Mouse (Mus musculus): ENCODE measurements at regions not wholly inside any gene's neighbourhood (a gene's known extent, or its start where the extent isn't known, plus 50 kb on each side); places are given as distances from the start of the nearest gene placed in this dataset.
A peak's percentile ranks its signal among the peaks of the same experiment; 100 is the strongest.
"Not testable (repeated sequence)": the region's sequence is repeated elsewhere in the genome, so short reads cannot be mapped to it uniquely, and the experiment has no call there.

DNA sequence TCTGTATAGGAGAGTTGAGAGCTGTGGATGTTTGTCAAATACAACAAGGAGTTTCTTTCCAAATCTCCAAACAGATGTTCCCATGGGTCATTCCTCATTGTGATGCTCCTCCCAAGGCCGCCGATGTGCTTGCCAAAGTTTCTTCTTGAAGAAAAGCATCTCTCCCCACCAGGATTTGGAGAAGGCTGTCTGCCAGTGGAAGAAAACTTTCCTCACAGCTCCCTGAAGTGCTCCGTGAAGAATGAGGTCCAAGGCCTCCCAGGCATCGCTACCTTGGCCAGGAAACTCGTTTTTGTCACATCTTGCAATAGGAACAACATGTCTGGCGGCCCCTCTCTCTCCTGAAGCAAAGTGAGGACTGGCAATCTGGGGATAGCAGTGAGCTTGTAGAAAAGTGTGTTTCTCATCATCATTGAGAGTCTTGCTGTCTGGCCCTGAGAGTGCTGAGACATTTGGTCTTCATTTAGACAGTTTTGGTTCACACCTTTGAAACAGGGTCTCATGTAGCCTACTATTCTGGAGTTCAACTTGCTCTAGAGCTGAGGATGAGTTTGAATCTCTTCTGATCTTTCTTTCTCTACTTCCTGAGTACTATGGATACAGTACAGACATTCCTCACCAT lies 386.9 kb upstream of the Klhl29 start:
- no peak for DNase-seq (ENCODE audit: low spot score)

DNA sequence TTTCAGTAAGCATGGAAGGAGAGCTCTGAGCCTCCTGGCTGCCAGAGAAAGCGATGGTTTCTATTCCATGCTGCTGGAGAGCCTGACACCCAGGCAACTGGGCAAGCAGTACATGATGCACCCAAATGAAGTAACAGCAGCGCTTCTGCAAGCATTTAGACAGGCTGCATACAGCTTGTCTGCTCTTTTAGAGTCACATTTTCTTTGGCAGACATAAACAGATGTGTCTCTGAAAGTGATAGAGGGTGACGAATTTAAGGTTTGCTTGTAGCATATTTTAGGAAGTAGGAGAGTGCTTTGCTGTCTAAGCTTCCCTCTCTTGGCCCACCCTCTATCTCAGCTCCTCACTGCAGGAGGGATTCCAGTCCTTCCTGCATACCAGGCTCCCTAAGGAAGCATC lies 384.0 kb upstream of the Klhl29 start:
- DNase-seq (ENCODE audit: low spot score) = no peak

DNA sequence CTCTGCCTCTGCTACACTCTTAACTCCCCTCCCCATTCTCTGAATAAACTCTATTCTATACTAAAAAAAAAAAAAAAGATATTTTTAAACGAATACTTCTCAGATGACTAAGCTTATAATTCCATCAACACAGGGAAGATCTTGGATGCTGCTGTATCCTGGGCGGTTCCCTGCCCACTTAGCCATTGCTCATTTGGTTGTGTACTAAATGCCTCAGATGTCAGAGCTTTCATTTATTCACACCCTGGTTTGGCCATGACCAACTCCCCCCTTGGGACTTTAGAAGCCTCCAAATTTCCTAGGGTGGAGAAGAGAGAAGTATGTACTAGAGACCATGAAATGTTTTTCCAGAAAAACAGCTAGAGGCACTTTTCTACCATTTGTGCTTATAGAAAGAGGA lies 382.3 kb upstream of the Klhl29 start:
- DNase-seq (ENCODE audit: low spot score) = no peak

DNA sequence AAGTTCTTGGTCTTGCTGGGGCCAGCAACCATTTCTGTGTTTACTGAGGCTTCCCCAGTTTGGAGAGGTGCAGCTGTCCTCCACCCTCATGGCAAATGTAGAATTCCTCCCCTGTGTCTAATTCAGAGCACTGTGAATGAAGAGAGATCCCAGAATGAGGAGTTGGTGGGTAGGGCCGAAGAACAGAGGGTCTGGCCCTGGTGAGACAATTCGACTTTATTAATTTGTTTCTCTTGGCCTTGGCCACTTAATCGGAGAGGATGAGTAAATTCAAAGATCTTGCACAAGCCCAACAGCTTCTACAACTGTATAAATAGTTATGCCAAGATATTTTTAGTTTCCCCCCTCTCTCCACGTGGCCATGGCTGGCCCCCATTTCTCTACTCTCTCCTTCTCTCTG lies 381.9 kb upstream of the Klhl29 start:
- no peak for DNase-seq (ENCODE audit: low spot score)

DNA sequence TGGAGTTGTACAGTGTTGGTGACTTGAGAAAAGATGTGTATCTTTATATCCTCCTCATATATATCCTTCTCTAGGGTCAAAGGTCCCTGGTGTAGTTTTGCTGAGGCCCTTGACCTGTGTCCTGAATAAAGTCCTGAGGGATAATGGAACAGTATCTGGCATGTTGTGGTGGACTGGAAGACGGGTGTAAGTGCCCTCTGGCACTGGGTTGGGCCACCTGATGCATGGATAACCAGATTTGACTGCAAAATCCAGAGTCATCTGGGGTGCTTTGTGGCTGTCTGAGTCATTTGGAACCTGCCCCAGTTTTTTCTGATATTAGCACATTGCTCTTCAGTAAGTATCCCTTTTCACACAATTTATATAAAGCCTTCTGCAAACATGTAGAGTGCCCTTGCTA lies 378.3 kb upstream of the Klhl29 start:
- no peak for DNase-seq (ENCODE audit: low spot score)

GRCm38 (mm10) chr12:5744086-5744709 lies 368.7 kb upstream of the Klhl29 start:
- no peak for DNase-seq (ENCODE audit: low spot score)

DNA sequence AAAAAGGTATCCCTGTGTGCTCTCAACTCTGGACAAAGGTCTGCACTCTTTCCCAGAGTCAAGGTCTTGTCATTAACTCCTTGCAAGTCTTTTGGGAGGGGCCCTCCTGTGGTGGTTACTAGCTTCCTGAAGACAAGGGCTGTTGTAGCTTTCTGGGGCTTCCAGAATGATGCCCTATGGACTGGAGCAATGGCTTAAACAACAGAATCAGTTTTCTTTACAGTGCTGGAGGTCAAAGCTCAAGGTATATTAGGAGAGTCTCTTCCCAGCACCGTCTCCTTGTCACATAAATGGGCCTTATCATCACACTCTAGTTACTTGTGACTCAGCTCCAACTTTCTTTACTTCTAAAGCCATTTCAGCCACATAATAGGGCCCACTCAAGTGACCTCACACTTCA lies 360.6 kb upstream of the Klhl29 start:
- DNase-seq (ENCODE audit: low spot score) = no peak

DNA sequence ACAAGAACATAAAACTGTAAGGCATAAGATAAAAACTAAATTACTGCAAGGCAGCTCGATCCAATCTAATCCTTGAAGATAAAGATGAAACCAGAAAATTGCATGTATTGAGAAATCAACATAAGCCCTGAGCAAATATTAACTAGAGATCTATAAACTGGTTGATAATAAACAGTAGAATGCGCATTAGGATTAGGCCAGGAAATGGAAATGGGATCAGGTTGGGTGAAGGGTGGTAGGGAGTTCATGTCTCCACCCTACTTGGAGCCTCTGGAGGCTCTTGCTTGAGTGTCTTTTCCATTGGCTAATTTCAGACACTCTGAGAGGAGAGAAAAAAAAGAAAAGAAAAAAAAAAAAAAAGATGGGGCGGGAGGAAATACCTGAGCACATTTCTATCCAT lies 359.4 kb upstream of the Klhl29 start:
- DNase-seq (ENCODE audit: low spot score) = no peak

- DNase-seq (ENCODE audit: low spot score) = no peak
Observed at GRCm38 (mm10) chr12:5723113-5723512, 347.6 kb upstream of the Klhl29 start.

DNA sequence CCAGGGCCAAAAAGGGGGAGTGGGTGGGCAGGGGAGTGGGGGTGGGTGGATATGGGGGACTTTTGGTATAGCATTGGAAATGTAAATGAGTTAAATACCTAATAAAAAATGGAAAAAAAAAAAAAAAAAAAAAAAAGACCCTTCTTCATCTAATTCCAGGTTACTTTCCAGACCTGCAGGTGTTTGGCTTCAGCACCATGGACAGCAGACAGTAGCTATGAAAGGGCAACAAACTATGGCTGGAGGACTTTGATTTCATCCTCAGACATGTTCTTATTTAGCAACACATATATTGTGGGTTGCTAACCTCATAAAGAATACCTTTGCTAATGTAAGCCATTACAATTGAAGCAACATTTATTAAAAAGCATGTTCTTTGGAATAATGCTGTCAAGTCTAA lies 342.0 kb upstream of the Klhl29 start:
- not testable (repeated sequence) for DNase-seq (ENCODE audit: low spot score)

- no peak for DNase-seq (ENCODE audit: low spot score)
Observed at GRCm38 (mm10) chr12:5698778-5699454, 323.4 kb upstream of the Klhl29 start.

GRCm38 (mm10) chr12:5682182-5682581 lies 306.7 kb upstream of the Klhl29 start:
- no peak for DNase-seq (ENCODE audit: low spot score)

DNA sequence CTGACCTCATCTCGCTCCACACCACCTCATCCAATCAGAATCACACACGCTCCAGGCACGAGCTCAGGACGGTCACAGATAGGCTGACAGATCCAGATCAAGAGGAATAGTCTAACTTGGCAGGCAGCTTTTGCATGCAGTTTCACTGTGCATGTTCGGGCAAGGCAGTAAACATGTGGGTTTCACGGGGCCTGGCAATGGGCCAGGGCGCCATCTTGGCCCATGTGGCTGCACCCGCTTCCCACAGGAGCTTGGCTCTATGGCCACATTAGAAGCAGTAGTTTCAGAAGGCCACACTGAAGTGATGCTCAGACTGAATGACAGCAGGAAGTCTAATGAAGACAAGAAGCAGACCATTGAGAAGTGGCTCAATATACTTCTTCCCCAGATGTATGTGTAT lies 302.6 kb upstream of the Klhl29 start:
- DNase-seq (ENCODE audit: low spot score) = not testable (repeated sequence)

DNA sequence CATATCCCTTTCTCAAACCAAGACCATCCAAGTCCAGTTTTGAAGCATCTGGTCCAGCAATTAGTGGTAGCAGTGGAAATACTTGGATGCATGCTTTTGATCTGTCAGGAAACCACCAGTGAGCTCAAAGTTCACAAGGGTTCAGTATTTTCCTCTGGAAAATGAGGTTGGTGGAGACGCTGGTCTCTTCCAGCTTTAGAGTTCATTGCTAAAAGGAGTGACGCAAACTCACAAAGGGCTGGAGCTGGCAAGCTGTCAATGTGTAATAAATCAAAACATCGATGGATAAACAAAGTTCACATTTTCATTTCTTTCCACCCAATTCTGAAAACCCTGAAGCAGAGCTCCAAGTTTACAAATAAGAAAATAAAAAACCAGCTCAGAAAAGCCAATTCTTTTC lies 293.0 kb upstream of the Klhl29 start:
- no peak for DNase-seq (ENCODE audit: low spot score)

- peak; percentile 4 for DNase-seq (ENCODE audit: low spot score)
Observed at GRCm38 (mm10) chr12:5637571-5638275, 262.2 kb upstream of the Klhl29 start.

DNA sequence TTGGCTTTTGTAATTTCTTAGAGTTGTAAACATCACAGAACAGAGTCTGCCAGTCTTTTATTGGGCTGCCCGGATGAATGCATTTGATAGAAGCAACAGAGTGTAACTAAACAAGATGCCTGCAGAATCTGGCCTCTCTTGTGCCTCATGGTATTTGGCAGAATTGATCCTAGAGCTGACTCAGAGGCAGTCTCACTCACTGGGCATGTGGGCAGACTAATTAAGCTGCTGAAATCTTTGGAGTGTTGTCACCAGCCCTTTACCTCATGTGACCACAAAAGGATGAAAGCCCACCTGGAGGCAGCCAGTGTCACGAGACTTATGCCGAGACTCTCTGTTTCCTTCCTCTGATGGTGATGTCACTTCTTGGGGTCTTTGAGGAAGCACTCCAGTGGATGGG lies 258.5 kb upstream of the Klhl29 start:
- DNase-seq (ENCODE audit: low spot score) = no peak

- DNase-seq (ENCODE audit: low spot score) = no peak
Observed at GRCm38 (mm10) chr12:5601084-5601654, 225.7 kb upstream of the Klhl29 start.

- no peak for DNase-seq (ENCODE audit: low spot score)
Observed at GRCm38 (mm10) chr12:5599426-5599825, 223.9 kb upstream of the Klhl29 start.

GRCm38 (mm10) chr12:5598961-5599360 lies 223.5 kb upstream of the Klhl29 start:
- no peak for DNase-seq (ENCODE audit: low spot score)

DNA sequence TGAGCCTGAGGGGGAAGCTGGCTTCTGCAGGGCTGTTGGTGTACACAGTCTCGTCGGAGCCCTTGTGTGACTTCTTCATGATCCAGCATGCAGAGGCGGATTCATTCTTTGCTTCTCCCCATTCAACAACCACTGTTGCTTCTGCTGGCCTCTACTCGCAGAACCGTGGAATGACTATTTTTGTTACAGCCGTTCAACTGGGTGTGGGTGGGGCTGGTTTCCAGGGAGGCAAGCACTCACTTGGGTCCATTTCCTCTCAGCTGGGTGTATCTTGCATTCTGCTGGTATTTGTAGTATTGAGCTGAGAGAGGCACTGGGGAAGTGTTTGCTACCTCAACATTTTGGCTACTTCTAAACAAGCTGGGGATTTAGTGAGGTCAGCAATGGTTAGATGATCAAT lies 197.3 kb upstream of the Klhl29 start:
- DNase-seq (ENCODE audit: low spot score) = peak; percentile 27

DNA sequence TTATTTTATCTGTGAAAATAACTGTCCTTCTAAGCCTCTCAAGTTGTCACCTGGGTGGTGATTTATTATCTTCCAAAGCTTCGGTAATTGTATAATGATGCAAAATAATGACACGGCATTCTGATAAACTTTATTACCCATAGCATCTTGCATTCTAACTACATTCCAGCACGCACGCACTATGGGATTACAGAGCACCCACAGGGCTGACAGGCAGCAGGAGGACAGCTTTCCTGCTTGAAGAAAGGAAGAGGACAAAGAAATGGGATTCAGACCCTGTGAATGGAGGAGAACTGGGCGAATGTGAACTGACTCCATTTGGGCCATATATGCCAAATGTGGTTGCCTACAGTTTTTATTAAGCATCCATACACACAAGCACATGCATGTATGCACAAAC lies 193.5 kb upstream of the Klhl29 start:
- no peak for DNase-seq (ENCODE audit: low spot score)

GRCm38 (mm10) chr12:5566231-5566630 lies 190.7 kb upstream of the Klhl29 start:
- DNase-seq (ENCODE audit: low spot score) = no peak

DNA sequence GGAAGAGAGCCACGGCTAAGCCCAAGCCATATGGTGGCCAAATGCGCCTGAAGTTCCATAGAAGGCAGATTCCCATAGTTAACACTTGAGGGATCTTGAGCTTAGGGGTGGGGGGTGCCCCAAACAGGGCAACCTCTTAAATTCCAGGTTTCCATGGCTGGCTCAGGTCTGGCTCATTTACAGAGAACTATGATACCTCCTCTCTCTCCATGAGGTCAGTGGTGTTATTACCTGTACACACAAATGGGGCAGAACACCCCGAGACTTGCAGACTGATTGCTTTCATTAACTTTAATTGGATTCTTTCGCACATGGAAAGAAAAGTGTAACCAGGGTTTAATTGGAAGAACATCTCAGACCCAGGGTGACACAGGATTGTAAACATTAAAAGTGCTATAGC lies 177.1 kb upstream of the Klhl29 start:
- DNase-seq (ENCODE audit: low spot score) = no peak
